Mouse (Mus musculus): ENCODE measurements around the gene Cyth3. TPM values are rescaled to one million over a fixed set of nuclear protein-coding genes. Genes with fewer than 3 reads are reported as not detected.

Gene Cyth3
- total RNA-seq, 2 experiments from 2014 or later, result 81.9 to 153 TPM

Other genes starting within 250 kb of the Cyth3 start
- gene Kdelr2, start 218.6 kb upstream of the Cyth3 start, total RNA-seq (2021), result 100 to 1,000 TPM in 1 of 2 experiments, 10 to 100 TPM in 1; 95.7 to 104 TPM
- 10 to 100 TPM; 14.8 to 18.6 TPM for gene Daglb, start 157.9 kb upstream of the Cyth3 start, total RNA-seq (2021)
- gene Rac1, start 94.4 kb upstream of the Cyth3 start, total RNA-seq (2021), result 100 to 1,000 TPM; 319 to 385 TPM
- gene Usp42, start 109.8 kb downstream of the Cyth3 start, total RNA-seq (2021), result 10 to 100 TPM; 10.2 to 11.7 TPM
- gene Eif2ak1, start 195.3 kb downstream of the Cyth3 start, total RNA-seq (2021), result 10 to 100 TPM; 33.5 to 41.7 TPM

Data from adrenal gland, adult 18-20 months (tissue).